Mouse (Mus musculus) thymus, postnatal 0 days (tissue): Measurements from ENCODE around the gene Nlk. TPM values are rescaled to one million over a fixed set of nuclear protein-coding genes. Genes with fewer than 3 reads are reported as not detected.
"Not testable (repeated sequence)": the region's sequence is repeated elsewhere in the genome, so short reads cannot be mapped to it uniquely, and the experiment has no call there.

ENCODE experiments used
- DNase-seq: peaks from one replicate; pipeline ENCODE4 v3.0.0-alpha.2; 2015; ENCODE audit warnings: low spot score
- polyA plus RNA-seq: library from polyadenylated mRNA; unstranded; fragments of >200 nt; fragmentation: Nextera tagmentation; extraction: Ambion mirVana; gene quantifications from 2 replicates; pipeline ENCODE4 v1.2.1, GENCODE M21; 2015

The Nlk gene
- polyA plus RNA-seq, 1 experiment from 2014 or later: 23.3 TPM

DNA sequence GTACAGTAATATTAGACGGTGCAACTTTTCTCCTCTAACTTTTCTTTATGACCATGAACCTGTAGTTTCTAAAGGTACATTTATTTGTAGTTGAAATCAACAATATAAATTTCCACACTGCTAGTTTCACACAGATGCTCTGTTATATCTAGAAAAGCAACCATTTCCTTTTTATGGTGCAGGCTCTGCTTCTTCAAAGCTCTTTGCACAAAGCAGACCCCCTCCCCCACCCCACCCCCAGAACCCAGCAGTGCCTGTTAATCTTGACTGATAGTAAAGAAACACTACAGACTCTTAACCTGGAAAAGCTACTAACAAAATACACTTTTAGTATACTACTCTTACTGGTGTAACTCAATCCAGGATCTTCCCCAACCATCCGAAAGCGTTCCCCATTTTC lies 6.6 kb downstream of the Nlk start:
- peak; percentile 70 for DNase-seq

DNA sequence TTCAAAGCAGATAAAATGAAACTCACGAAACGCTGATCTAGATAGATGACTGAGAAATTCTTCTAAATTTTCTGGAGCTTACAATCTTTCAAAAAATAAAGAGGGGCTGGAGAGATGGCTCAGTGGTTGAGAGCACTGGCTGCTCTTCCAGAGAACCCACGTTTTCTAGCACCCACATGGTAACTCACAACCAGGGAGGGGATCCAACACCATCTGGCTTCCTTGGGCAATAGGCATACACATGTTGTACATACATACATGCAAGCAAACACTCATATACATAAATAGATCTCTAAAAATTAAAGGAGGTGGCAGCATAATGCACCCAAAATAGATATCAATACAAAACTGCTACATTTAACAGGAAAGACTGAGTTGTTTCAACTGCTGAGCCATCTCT lies 16.1 kb downstream of the Nlk start:
- DNase-seq: no peak

DNA sequence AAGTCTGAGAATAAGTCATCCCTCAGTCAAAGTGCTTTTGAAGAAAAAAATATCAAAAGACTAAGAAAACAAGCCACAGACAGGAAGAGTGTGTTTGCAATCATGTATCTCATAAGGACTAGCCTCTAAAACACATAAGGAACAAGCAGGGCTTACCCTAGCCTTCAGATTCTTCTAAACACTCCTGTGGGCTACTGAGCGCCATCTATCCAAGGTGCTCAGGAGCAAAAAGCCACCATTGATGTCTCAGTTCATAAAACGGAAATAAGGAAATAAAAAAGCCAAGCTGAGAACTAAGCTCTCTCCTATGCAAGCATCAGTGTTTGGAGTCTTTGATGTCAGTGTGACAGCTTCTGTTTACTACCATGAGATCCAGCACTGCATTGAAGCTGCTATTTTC lies 18.4 kb downstream of the Nlk start:
- peak; percentile 24 for DNase-seq

DNA sequence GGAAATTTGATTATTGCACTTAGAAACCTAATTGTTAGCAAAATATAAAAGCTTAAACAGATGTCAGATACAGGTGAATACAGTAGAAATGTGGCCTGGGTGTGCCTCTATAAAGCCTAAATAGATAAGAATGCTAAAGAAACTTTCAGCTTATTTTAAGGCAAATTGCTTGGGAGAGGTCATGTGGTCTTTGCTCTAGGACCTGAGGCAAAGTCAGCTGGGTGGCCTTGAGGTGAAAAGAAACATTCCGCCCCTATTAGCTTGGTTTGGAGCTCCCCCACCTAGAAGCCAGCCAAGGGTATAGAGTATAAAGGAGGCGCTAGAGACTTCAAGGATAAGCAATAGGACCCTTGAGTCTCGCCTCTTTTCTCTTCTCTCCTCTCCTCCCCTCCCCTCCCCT lies 28.5 kb downstream of the Nlk start:
- DNase-seq: no peak

DNA sequence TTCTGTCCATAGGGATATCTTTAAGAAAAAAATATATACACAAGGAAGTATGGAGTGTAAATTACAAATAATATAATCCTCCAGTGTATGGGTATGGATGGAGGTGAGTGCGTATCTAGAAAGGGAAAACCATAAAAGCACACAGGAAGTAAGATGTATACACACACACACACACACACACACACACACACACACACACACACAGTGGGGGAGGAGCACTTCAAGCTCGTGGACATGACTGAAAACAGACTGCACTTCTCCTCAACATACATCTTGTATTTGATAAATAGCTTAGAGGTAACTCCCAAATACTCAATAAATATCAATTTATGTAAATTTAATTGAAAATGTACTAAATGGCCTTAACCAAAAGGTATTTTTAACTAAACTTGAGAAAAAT lies 32.3 kb downstream of the Nlk start:
- DNase-seq: no peak

DNA sequence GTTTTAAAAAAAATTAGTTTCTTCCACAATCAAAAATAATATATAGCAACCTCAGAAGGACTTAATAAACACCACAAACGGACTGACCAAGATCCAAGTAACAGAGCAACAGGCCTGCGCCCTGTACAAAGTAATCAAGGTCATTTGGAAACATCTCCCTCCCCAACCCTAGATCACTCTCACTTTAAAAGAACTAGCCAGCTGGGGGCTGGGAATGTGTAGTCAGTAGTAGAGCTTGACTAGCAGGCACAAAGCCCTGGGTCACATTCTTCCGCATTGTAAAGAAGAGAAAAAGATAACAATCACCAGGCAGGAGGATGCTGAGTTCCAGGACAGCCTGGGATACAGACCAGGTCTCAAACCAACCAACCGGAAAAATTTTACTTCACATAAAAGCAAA lies 33.3 kb downstream of the Nlk start:
- no peak for DNase-seq

DNA sequence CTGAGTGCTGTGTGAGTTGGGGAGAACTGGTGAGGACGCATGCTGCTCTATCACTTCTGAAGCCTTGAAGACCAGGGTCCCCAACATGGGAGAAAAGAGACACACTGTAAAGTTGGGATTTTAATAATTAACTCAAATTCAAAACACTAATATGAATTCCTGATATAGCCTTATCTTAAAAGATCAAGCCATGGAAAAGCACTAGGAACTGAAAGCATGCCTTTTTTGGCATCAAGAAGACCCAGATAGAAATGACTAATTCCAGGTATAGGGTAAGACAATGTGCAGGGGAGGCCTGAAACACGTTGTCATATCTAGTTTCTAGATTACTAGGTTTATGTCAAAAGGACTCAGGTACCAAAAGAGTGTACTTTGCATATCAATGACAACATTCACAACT lies 48.0 kb downstream of the Nlk start:
- no peak for DNase-seq

DNA sequence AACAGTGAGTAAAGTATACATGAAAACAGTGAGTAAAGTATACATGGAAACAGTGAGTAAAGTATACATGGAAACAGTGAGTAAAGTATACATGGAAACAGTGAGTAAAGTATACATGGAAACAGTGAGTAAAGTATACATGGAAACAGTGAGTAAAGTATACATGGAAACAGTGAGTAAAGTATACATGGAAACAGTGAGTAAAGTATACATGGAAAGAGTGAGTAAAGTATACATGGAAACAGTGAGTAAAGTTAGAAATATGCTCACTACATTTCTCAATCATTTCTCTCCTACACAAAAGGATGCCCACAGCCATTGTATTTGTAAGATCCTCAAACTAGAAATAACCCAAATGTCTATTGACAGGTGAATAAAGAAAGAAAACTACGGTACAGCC lies 48.8 kb downstream of the Nlk start:
- not testable (repeated sequence) for DNase-seq

DNA sequence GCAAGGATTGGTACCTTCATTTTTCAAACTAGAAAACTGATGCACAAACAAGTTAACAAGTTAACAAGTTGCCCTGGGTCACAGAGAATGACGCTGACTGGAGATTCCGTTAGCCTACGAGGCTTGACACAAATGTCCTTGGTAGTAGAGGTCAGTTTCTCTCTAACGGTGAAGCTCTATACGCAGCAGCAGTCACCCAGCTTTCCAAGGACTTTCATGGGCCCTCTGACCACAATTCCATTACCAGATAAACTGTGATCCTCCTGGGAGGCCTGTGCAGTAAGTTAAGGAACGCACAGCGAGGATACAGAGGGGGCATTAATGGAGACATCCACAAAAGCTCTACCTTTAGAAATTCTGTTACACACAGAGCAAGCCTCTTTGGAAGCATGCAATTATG lies 53.4 kb downstream of the Nlk start:
- DNase-seq: no peak

DNA sequence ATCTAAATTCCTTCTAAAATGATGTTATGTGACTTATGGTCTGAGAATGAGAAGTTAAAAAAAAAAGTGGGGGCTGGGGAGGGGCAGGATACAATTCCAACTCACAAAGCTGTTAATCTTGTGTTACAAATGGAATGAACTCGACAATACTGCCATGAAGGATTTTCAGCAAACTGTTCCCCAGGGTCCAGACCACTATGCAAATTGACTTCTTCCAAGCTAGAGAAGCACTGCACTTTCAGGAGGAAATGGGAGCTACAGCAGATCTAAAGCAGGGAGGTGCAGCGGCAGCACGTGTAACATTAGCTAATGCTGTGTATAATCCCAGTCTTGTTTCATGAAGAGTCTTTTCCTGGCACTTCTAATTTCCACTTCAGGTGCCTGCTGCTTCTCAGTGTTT lies 55.0 kb downstream of the Nlk start:
- DNase-seq: no peak

DNA sequence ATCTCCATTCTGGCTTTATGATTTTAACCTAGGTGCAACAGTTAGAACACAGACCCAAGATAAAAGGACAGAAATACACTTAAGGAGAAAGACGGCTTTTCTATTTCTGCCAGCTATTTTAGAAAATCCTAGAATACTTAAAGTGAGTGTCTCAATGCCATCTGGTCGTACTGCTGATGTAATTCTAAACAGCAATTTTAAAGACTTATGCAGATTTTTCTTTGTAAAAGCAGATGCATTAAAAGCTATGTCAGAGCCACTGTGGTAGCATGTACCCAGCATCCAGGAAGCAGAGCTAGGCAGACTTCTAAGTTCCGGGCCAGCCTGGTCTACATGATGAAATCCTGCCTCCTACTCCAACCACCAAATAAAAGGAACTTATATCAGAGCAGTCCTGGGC lies 56.1 kb downstream of the Nlk start:
- DNase-seq: no peak

DNA sequence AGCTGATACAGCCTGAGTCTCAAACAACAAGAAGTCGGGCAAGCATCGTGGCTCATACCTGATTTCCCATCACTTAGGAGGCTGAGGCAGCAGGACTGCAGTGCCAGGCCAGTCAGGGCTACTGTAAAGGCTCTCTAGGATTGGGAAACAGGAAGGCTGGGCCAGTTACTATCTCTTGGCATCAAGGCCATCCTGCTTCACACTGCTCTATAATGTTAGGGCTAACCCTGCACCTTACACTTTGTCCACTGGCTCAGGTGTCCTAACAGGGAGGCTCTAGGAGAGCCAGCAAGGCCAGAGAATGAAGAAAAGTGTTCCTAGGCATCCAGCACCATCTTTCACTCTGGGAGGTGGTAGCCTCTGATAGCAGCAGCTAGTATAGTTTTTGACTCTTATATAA lies 64.4 kb downstream of the Nlk start:
- no peak for DNase-seq

DNA sequence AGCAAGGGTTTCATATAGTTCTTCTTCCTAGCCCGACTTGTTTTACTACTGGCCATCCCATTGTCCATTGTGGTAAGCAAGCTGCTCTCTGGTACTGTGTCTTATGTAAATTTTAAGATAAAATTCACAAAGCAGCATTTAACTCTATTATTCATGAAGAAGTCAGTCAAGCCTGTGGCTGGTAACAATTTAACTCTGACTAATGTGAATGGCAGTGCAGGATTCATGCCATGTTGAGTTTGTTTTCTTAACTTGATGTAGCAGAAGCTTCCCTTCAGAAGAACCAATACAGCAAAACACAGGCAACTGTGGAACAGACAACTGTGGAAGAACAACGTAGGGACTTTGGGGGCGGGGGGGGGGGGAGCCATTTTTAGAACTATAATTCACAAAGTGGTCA lies 68.3 kb downstream of the Nlk start:
- DNase-seq: no peak

DNA sequence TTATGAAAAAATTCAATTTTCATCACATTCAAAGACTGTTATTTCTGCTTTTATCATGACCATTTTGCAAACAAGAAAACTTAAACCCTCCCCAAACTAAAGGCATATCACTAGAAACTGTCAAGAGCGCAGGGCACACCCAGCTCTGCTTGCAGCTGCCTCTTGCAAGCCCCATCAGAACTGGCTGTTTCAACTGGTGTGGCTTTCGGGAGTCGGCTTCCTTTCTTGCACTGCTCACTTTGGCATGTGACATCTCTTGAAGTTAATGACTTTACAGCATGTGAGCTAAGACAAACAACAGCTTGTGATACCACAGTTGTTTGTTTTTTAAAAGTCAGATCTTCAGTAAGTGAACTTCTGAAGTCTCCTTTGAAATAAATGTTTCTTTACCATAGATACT lies 72.8 kb downstream of the Nlk start:
- peak; percentile 67 for DNase-seq

DNA sequence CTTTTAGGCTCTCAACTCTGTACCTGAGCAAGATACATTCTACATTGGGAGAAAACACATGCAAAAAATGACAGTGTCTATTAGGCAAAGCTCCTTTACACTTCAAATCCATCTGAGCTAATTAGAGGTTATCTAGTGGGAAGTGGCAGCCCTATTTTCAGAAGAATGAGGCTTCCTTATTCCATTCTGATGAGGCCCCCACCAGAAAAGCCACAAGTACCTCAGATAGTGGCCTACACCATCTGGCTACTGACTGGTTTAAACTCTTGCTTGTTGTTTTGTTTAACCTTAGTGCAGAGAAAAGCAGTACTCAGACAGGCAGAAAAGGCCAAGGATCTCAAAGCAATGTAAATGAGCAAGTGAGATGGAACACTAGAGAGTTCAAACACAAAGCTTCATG lies 75.2 kb downstream of the Nlk start:
- no peak for DNase-seq

DNA sequence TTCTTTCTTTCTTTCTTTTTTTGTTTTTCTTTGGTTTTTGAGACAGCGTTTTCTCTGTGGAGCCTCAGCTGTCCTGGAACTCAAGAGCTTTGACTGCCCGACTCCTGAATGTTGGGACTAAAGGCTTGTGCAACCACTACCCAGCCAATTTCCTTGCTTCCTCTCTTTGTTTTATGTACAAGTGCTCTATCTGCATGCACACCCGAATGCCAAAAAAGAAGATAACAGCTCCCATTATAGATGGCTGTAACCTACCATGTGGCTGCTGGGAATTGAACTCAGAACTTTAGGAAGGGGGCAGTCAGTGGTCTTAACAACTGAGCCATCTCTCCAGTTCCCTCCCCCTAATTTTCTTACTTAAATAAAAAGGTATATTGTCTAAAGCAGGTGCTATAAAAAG lies 77.0 kb downstream of the Nlk start:
- DNase-seq: no peak

DNA sequence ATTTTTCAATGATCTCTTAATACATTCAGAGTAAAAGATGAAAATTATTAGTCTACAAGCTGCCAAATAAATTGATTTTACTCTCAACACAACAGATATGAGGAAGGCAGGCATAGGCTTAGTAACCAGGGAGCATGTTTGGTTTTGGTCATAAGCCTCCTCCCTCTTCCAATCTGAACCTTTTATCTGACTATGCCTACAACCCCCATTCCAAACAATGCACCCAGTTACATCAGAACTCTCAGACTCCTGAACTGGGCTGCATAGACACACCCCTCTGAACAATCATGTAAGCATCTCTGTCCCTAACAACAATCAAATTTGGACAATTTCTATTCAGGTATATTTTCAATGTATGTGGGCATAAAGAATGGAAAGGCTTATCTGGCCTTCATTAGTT lies 85.9 kb downstream of the Nlk start:
- no peak for DNase-seq

DNA sequence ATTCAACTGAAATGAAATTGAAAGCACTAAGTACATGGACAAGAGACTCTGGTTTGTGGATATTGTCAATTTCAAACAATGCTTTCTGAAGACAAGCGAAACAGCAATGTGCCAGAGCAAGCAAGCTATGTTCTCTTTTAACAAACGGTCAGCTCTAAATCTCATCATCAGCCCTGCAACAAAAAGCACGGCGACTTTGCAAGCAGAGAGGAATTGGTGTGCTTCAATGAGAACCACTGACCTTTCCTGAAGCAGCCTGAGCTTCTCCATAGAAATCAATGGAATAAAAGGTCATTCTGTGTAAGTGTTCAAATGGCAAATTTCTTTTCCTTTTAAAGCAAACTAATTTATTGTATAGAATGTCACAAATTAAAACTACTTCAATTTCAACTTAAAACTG lies 87.5 kb downstream of the Nlk start:
- DNase-seq: no peak

DNA sequence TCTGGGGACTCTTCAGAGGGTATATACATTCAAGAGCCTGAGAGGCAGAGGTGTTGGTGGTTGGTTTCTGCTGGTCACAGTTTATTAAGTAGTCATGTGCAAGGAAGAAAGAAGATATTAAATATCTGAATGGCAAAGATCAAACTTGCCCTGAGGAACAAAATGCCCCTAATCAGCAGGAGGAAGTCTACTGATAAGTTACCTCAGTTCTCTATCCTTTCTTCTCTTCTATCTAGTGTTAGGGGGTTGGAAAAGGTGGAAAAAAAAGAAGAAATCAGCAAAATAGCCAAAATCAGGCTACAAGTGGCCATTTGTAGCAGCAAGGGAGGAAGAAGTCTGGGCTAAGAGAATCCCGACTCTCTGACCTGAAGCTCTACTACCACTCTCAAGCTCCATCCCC lies 92.3 kb downstream of the Nlk start:
- no peak for DNase-seq

DNA sequence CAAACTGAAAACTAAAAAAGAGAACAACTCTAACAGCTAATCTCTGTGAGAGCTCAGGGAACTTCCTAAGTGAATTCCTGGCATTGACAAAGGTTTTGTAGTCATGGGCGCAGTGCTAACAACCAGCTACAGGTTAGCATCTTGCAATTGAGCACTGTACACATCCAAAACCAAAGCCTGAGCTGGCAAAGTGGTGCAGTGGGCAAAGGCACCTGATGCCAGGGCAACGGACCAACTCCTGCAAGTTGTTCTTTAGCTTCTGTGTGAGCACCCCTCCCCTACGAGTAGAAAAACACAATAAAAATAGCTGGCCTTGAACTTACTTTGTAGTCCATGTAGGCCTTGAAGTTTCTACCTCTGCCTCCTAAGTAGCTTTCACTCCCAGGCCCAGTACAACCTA lies 94.4 kb downstream of the Nlk start:
- DNase-seq: no peak

DNA sequence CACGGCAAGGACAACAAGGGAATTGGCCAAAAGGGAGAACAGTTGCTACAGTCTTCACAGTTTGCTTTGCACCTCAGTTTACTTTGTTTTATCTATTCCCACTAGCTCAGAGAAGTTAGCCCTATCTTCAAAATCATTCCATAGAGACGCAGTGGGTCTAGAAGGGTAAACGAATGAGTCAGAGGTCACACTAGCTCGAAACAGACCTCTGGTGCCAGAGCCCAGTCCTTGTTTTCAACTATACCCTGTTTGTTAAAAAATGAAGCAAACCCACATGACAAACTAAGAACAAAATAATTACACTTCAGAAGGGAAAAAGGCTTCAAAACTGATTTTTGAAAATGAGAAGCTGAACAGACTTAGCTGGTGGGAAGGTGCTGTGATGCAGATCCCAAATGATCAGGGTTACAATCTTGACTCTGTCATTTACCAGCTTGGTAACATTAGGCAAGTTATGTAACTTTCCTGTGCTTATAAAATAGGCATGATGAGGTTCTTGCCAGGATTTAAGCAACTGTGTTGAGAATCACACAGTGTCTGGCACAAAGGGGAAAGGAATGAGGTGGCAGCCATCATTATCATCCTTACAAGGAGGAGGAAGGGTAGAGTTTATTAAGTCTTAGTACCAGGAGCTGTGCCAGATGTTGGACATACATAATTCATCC lies 96.1 kb downstream of the Nlk start:
- DNase-seq: no peak

DNA sequence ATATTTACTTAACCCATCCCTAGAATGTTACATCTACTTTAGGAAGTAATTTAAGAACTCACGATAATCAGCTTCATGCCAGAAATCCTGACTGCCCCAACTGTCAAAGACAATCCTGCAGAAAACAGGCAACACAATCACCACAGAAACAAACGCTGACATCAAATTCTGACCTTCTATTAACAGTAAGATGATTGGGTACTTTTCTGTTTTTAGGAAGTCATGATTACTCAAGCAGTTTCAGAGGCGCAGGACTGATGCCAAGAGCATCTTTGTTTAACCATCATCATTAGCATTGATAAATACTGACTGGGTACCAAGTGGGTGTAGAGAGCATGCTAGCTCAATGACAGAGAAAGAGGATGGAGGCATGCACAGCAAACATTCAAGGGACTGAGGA lies 96.7 kb downstream of the Nlk start:
- DNase-seq: no peak

DNA sequence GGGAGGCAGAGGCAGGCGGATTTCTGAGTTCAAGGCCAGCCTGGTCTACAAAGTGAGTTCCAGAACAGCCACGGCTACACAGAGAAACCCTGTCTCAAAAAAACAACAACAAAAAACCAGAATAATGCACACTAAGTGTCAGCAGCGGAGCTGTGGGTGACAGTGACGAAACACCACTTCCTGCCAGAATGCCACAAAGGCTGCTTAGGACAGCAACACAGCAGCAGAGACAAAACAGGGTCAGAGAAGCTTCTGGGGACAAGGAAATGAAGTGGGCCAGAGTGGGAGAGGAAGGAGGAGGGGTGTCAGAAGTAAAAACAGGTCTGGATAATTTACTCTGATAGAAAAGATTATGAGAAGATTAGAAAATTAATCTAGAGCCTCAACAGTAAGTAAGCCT lies 97.1 kb downstream of the Nlk start:
- DNase-seq: peak; percentile 78

DNA sequence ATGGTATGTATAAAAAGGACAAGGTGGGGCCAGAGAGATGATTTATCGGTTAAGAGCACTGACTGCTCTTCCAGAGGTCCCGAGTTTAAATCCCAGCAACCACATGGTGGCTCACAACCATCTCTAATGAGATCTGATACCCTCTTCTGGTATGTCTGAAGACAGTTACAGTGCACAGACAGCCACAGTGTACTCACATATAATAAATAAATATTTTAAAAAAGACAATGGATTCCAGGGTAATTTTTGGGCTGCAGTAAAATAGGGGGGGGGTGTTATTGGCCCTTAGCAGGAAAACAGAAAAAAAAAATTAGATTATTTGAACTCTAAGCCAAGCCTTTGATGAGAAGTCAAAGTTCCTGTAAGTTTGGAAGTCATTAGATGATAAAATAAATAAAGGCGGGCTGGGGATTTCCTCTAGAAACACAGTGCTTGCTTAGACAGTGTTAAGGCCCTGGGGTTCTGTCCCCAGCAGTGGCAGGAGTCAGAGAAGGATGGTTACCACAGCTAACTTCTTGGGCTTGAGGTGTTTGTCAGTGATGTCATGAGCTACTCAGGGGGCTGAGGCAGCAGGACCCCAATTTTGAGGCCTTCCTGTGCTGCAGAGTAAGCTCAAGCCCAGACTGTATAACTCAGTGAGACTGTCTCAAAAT lies 98.3 kb downstream of the Nlk start:
- DNase-seq: no peak
